Mouse (Mus musculus): ENCODE data around the gene Ripor2.
A peak's percentile ranks its signal among the peaks of the same experiment; 100 is the strongest.

Ripor2 gene

DNA sequence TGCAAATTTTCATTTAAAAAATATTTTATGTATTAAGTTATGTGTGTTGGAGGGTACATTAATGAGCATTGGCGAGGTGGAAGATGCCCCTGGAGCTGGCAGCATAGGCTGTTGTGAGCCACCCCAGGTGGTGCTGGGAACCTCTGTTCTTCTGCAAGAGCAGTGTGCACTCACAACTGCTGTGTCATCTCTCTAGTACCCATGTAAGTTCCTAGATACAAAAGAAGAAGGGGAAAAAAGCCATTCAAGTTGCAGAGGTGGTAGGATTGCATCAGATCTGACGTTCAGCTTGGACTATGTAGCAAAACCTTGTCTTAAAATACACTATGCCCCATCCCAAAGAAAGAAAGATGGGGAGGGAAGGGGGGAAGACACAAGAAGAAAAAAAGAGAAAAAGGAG is 65.5 kb downstream of the Ripor2 start:
- DNase-seq (ENCODE audit: low read depth, low spot score): no peak

DNA sequence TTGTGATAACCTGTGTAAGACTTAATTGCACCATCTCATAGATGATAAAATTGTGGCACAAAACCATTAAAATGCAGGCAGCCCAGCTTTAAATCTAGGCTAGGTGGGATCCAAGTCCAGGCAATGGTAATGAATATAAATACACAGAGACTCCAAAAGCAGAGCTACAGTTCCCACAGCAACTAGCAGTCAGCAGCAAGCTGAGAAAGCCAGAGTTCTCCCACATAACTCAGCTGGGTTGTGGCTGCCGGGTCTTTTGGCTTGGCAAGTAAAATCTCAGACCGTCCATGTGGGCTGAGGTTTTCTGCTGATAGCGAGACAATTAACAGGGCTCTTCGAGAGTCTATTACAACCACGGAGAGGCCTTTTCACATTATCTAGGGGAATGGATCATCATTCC is 66.0 kb downstream of the Ripor2 start:
- DNase-seq (ENCODE audit: low read depth, low spot score): no peak

DNA sequence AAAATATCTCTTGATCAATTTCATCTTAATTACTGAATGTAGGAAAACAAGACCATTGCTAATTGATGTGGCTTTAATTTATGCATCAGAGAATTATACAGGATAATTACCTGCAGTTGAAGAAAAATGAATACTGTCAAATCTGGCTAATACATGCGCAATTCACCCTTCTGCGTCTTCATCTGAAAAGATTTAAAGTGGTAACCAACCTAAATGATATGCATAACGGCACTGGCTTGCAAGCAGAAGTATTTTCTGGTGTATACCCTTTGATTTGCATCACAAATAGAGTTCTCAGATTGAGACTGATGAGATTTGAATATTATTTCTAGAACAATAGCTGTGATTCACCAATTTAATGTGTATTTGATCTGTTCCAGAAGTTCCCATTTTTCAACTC is 66.7 kb downstream of the Ripor2 start:
- no peak for DNase-seq (ENCODE audit: low read depth, low spot score)

DNA sequence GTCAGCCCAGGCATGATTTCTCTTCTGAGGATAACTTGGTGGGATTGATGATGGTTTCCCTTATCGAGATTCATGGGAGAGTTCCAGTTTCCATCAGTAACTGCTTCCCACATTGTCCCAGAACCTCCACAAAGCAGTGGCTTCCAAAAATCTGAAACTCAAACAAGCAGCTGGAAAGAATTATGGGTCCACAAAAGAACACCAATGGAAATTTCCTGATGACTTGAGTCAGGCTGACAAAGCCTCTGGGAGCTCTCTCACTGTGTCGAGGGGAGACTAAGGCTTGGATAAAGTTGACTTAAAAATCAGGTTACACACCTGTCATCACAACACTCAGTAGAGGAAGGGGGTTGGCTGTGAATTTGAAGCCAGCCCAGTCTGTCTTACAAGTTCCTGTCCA is 67.1 kb downstream of the Ripor2 start:
- peak; percentile 7 for DNase-seq (ENCODE audit: low read depth, low spot score)

DNA sequence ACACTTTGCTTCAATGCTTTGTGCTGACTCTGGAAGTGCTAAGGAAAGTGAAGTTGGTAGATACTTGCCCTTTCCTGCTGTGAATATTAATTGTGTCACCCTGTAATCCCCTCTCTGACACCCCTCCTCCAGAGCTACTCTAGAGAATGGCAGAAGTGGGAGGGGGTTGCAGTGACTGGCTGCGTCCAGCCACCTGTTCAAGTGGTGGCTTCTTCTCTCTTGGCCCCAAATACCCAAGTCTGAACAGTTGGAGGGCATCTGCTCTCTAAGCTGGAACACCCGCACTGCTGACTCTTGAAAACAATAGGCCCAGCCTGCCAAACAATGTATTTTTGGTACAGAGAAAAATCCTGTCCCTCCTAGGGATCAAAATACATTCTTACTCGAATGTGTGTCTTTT is 69.0 kb downstream of the Ripor2 start:
- DNase-seq (ENCODE audit: low read depth, low spot score): no peak

DNA sequence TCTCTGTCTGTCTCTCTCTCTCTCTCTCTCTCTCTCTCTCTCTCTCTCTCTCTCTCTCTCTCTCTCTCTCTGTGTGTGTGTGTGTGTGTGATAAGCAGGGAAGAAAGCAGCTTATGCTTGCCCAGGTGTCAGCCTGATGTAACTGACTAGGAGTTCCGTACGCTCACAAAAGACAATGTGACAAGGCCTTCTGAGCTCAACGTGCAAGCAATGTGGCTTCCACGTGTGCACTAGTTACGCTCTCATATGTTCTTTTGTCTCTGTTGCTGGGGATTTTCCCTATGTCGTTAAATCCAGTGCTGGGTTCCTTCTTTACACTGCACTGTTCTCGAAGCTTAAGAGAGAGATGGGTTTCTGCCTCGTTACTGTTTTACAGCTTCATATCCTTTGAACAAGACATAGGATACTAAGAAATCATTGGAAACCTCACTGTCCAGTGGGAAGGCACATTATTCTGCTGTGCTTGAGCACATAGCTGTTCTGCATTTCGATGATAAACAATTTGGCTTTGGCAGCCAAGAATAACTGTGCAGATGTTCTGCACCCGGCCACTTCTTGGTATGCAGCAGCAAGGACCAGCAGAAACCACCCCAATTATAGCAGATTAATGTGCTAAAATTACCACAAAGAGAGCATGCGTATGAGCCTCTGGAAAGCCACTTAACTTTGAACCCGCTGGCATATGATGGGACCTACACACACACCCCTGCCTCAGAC is 73.1 kb downstream of the Ripor2 start:
- no peak for DNase-seq (ENCODE audit: low read depth, low spot score)

DNA sequence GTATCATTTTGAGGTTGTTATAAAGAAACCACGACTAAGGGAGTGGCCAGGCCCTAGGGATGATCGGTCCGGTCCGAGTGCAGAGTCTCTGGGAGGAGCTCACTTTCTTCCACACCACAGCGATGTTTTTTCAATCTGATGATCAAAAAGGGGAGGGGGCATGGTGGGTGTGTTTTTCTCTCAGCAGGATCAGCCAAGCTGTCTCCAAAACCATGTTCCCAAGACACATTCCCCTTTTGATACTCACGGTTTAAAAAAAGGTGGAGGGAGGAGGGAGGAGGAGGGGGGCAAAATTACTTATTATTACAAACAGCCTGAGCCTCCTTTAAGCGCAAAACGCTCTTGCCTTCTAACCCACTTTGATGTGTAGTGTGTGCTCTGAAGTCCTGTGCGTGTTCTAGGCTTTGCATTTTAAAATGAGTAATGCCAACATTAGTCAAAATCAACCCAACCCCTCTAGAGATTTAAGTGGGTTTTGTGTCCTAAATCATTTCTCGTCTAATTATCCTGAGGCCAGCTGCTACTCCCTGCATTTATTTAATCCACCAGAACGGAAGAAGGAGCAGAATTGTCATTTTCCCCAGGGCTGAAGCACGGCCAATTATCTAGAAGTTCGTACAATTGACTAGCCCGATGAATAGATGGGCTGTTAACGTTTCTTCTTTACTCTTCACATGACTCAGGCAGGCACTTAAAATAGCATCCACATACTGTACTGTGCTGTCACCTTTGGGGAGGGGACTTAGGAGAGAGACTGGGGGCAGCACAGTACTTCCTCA is 74.9 kb downstream of the Ripor2 start:
- DNase-seq (ENCODE audit: low read depth, low spot score): no peak

DNA sequence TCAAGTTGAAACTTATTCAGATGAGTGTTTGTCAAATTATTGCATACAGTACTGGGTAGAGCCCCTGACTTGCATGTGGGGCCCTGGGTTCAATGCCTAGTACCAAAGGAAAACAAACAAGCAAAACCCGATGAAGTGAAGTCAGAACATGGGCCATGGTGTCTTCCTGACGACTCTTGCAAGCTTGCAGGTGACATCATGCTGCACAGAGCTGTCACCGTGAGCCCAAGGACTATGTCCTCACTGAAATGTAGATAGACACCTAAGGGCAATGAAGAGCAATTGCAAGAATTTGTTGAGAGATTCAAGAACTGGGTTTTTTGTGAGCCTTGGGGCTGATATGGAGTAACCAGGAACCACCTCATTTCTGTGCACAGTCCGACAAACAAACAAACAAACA is 84.8 kb downstream of the Ripor2 start:
- DNase-seq (ENCODE audit: low read depth, low spot score): no peak

DNA sequence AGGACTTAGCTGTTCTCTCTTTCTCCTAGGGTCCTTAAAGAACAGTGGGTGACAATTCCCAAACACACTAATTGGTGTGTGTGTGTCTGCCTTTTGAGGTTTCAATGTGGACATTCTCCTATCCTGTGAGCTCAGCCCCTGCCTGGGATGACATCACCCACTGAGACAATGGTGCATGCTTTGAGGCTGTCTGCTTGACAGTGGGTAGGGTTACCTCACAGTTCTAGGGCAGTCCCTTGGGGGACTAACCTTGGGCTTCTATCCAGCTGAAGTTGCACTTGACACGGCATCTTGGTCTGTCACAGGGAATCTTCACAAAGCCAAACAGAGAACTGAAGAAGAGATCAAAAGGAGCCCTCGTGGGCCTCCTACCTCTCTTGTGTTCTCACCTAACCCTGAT is 86.6 kb downstream of the Ripor2 start:
- DNase-seq (ENCODE audit: low read depth, low spot score): no peak

DNA sequence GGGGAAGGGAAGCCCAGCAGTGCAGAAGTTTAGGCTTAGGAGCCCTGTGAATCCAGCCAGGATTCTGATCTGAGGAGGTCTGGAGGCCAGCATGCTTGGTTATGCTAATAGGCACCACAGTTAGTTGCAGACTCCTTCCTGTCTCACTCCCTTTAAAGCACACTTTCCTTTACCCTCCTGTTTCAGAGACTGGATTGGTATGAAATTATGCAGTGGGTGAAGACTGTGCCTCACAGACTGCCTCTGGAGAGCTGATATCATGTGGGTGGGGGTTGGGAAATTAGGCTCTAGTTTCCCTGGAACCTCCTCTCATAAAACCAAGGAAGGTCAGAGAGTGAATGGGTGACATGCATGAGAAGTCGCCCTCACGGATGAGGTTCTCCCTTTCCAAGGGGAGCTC is 88.7 kb downstream of the Ripor2 start:
- no peak for DNase-seq (ENCODE audit: low read depth, low spot score)

DNA sequence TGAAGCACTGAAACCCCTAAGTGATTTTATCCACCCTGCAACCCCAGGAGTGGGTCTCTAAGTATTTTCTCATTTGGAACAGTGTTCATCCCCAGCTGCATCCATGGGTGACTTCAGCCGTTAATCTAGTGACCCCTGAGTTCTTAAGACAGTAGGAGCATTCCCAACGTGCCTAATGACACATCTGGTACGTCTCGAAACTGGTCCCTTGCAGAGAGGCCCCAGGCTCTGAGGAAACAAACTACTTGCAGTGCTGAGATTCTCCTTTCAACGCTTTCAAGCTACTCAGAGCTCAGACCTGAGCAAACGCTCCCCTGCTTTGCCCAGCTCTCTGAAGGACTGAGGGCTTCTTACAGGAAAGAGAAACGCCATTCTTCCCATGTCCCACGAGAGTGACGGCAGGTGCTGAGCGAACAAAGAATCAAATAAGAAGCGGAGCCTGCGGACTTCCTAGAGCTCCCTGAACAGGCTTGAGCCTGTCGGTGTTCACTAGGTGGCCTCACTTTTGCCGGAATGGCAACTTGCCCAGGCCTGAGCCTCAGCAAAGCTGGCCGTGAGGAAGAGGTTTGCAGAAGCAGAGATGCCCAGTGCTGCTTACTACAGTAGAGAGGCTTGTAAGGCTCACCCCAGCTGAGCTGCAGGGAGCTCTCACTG is 97.2 kb downstream of the Ripor2 start:
- DNase-seq (ENCODE audit: low read depth, low spot score): peak; percentile 18

DNA sequence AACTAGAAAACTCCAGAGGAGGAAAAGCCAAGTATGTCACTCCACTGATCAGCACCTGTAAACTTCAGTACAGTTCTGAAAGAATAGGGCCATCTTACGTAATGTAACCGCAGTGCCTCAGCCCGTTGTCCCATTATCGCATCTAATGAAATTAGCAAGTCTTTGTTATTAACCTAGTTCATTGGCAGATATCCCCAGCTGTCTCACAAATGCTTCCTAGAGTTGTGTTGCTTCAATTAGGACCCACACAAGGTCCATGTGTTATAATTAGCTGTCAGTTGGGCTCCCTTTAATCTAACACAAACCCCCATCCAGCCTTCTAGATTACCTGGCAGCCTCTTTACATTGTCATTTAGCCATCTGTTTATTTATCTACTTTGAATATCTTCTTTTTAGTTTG is 99.0 kb downstream of the Ripor2 start:
- DNase-seq (ENCODE audit: low read depth, low spot score): no peak

DNA sequence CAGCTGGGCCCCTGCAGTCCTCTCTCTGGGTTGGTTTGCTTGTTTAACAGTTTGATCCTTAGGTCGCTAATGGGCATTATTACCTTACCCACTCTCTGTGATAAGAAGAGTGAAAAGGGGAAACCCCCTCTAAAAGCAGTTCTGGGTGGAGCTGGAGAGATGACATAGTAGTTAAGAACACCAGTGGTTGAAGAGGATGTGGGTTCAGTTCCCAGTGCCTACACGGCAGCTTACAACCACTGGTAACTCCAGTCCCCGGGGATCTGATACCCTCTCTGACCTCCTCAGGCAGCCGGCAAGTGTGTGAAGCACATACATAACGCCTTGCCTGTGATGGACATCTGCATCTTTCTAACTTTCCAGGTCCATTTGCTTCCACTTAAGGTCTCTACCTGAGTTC is 100.4 kb downstream of the Ripor2 start:
- no peak for DNase-seq (ENCODE audit: low read depth, low spot score)

DNA sequence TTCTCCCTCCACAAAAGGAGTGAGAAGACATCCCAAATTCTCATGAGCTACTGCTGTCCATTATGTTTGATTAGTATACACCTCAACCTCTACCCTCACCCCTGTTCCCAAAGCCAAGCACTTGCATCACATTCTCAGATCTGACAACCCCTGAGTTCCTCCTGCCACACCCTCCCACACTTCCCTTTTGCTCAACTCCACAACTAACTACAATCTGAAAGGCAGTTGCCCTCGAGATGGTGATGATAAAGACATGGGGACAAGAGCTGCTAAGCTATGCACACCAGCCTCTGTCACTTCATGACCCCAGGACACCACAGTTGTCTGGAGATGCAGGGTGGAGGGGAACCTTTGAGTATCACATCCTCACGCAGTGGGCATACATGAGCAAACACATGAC is 102.5 kb downstream of the Ripor2 start:
- DNase-seq (ENCODE audit: low read depth, low spot score): no peak

DNA sequence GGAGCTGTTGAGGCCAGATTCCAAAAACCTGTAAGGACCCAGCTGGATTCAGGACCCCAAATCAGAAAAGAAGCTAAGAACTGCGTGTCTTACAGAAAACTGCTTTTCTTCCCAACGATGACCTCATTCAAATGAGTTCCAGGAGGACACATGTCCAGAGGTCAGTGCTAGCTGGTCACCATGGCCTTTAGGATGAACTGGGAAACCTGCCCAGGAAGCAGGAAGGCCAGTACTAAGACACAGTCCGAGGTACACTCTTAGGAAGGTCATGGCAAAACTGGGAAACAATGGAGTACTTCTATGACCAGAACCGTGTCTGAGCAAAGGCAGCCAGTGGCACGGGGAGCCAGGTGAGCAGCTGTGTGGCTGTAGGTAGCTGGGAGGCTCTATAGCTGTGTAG is 103.9 kb downstream of the Ripor2 start:
- no peak for DNase-seq (ENCODE audit: low read depth, low spot score)

DNA sequence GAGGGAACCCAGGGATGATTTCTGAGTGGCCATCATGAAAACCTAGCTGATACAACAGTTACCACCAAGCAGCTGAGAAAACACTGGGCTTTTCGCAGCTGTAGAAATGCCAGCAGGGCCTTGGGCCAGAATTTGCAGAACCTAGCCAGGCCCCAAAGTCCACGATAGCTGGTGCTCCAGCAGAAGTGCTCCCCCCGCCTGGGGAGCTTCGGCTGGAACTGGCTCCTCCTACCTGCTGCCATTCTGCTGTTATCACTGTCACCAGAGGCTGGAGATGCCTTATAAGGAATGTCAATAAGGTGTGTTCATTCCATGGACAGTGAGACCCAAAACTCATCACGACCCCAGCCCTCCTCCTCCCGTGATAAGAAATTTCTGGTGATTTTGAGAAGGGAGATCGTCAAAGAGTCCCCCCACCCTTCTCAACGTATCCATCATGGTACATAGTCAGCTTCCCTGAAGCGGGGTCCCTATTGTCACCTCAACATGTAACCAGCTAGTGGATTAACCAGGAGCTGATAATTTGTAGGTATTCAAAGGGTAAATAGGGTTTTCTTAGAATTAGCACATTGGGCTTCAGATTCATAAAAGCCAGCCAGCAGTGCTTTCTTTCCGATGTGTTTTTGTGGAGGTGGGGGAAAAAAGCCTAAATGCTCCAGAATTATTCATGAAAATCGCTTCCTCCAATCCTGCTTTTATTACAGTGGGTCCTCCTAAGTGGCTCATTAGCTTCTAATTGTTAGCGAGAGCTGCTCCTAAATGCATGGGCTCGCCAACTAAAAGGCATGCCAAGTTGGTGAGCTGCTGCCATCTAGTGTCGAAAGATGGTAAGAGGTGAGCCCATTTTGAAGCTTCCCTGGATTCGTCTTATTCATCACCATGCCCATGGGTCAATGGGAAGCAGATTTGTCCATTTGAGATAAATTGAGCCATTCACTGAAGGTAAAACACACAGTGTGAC is 105.0 kb downstream of the Ripor2 start:
- DNase-seq (ENCODE audit: low read depth, low spot score): peak; percentile 81

DNA sequence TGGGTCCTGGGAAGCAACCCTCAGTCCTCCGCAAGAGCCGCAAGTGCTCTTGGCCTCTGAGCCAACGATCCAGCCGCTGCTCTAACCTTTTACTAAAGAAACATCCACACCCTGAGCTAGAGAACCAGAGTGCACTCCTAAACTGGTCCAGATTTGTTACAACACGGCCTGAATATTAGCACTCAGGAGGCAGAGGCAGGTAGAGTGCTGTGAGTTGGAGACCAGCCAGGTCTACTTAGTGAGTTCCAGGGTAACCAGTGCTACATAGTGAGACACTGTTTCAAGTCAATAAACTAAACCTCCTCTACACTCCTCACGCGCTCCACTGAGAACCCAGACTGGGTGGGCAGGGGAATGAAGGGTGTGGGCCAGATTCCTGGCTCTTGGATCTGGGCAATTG is 111.3 kb downstream of the Ripor2 start:
- no peak for DNase-seq (ENCODE audit: low read depth, low spot score)

DNA sequence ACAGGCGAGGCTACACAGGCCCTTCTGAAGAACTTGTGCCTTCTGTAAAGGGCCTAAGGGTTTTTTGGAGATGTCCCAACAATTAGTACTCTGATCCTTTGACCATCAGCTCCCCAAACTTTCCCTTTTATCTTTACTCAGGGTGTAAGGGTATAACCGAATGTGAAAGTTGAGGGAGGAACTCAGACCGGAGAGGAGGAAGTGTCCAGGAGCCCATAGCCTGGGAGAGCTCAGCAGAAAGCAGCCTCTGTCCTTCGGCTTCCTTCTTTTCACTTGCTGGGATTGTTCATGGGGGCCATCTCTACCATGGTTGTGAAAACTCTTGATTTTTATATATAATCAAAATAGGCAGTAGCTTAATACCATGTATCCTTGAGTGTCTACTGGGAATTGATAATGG is 116.8 kb downstream of the Ripor2 start:
- no peak for DNase-seq (ENCODE audit: low read depth, low spot score)

DNA sequence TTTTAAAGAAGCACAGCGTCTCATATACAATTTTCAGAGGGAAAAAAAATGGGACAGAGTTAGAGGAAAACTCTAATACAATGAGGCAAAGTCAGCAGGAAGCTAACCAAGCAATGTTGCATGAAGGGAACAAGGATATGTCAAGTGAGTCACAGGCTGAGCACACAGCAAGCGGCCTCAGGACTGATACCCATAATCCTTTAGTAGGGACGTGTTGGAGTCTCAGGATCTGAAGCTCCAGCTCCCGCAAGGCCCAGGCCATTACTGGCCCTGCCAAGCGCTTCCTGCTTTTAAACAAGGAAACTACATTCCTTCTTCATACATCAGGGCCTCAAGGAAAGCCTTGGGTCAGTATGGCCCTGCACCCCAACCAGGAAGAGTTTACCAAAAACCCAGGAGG is 120.1 kb downstream of the Ripor2 start:
- no peak for DNase-seq (ENCODE audit: low read depth, low spot score)

DNA sequence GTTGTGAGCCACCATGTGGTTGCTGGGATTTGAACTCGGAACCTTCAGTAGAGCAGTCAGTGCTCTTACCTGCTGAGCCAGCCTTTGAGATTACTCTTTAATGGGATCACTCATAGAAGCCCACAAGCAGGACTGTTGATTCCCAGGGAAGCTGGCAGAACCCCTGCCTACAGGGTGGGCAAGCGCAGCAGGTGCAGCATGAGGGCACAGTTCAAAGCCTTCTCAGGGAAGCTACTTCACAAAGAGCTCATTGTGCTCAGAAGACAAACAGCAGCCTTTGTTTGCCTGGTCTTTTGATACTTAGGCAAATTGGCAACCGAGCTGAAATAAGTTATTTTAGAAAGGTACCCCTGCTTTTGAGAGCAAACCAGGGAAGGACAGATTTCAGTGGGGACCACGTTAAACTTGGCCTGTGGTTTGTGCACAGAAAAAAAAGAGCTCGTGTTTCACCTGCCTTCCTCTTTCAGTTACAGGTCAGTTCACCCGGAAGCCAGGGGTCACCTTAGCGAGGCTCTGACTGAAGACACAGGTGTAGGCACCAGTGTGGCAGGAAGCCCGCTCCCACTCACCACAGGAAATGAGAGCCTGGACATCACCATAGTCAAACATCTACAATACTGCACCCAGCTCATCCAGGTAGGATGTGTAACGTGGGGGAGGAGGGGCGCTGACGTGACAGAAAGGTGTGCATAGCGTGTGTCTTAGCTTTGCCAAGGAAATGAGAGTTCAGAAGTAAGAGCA is 127.8 kb downstream of the Ripor2 start:
- no peak for DNase-seq (ENCODE audit: low read depth, low spot score)

DNA sequence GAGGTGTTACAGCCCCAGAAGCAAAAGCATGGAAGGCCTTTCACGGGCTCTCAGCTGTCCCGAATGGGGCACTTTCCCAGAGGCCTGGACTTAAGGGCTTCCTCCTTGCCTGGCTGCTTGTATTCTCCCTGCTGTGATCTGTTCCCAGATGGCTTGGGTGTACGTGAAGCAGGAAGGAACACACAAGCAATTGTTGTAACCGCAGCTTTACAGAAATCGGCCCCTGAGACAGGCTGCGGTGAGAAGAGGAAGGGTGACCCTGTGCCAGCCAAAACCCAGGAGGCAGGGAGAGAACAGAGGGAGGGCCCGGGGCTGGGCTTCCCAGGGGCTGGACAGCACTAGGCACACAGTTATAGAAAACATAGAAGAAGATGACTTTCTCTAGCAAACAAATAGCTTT is 129.0 kb downstream of the Ripor2 start:
- DNase-seq (ENCODE audit: low read depth, low spot score): no peak
